28 mouse cellular contexts compared by ENCODE assay signal in the genomic region with DNA sequence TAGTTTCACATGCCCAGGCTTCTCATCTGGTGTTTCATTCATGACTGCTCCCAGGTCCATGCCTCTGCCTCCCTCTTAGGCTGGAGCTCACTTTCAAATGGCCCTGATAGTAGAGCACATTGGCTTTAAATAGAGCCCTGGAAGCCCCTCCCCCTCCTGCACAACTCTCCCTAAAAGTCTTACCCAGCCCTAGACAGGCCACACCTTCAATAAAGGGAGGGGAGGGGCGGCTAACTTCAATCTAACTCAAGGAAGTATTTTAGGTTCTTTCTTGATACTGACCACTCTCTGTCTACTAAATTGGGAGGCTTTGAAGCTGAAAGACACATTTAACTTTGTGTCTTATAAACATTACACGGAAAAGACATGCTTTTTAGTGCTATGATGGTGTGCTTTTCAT. TPM values are rescaled to one million over a fixed set of nuclear protein-coding genes. Genes with fewer than 3 reads are reported as not detected.
DNase-seq lines count a peak whose midpoint lies in the region; ATAC-seq and TF ChIP-seq lines count a peak whose summit lies in the region.
"Had no signal": no experiment of that assay in that cellular context is flagged by ENCODE, and none has a peak within 500 bp of the region (broad histone marks: within the 10 kb centered on the region; RNA-seq: fewer than 3 reads in every experiment).

A gene (minus strand): TSS at position 101 of the 400 bp plus-strand sequence.

- no peaks in the 10 kb centered on the region for H3K36me3 ChIP-seq in hindbrain, embryonic 11.5 days (ENCODE audit: control insufficient read depth, insufficient read depth, low read length)
- H3K36me3 ChIP-seq in hindbrain, embryonic 13.5 days: no peaks in the 10 kb centered on the region
- no peaks in the 10 kb centered on the region for H3K36me3 ChIP-seq in kidney, embryonic 16.5 days (ENCODE audit: insufficient read depth, low read length)
- no peaks in the 10 kb centered on the region for H3K36me3 ChIP-seq in lung, postnatal 0 days (ENCODE audit: insufficient read depth, low read length)
- H3K36me3 ChIP-seq in stomach, embryonic 15.5 days: no peaks in the 10 kb centered on the region
- H3K36me3 ChIP-seq: embryonic facial prominence, embryonic 15.5 days; forebrain, embryonic 10.5 days; heart, embryonic 13.5 days; hindbrain, embryonic 12.5 days had no signal

- DNase-seq in hindbrain, embryonic 11.5 days (ENCODE audit: low spot score): no peak
- DNase-seq in kidney, postnatal 14 days: no peak
- DNase-seq in lung, postnatal 10 days: peak; percentile 2
- DNase-seq in lung, postnatal 0 days (ENCODE audit: low spot score): no peak
- DNase-seq: adrenal gland, adult 2 months; adrenal gland, postnatal 25 days; cerebellum, adult 2 months; cerebellum, postnatal 14 days; embryo, embryonic 11 days; gastrocnemius, postnatal 36 days; heart, adult 11 months; heart, postnatal 36 days had no signal

- H3K9me3 ChIP-seq in hindbrain, embryonic 11.5 days (ENCODE audit: control insufficient read depth, low read length): no peaks in the 10 kb centered on the region
- no peaks in the 10 kb centered on the region for H3K9me3 ChIP-seq in hindbrain, embryonic 13.5 days
- no peaks in the 10 kb centered on the region for H3K9me3 ChIP-seq in kidney, embryonic 16.5 days (ENCODE audit: low read length)
- no peaks in the 10 kb centered on the region for H3K9me3 ChIP-seq in lung, postnatal 0 days (ENCODE audit: low read length)
- no peaks in the 10 kb centered on the region for H3K9me3 ChIP-seq in stomach, embryonic 15.5 days
- H3K9me3 ChIP-seq: embryonic facial prominence, embryonic 15.5 days; forebrain, embryonic 10.5 days; heart, embryonic 13.5 days; hindbrain, embryonic 12.5 days had no signal

- WGBS in hindbrain, embryonic 11.5 days: 82% methylated on average over 2 of the region's 2 CpGs
- 79% methylated on average over 2 of the region's 2 CpGs for WGBS in hindbrain, embryonic 13.5 days
- 67% methylated on average over 2 of the region's 2 CpGs for WGBS in kidney, embryonic 16.5 days
- 50% methylated on average over 2 of the region's 2 CpGs for WGBS in lung, postnatal 0 days
- 56% methylated on average over 2 of the region's 2 CpGs for WGBS in stomach, embryonic 15.5 days

- H3K27ac ChIP-seq in hindbrain, embryonic 11.5 days (ENCODE audit: low read depth, low read length): no peak within 1 kb of the TSS
- no peak within 1 kb of the TSS for H3K27ac ChIP-seq in hindbrain, embryonic 13.5 days
- peak within 1 kb of the TSS; percentile 1; the same call in 1 of the 2 replicates for H3K27ac ChIP-seq in kidney, embryonic 16.5 days (ENCODE audit: low read length)
- no peak within 1 kb of the TSS for H3K27ac ChIP-seq in lung, postnatal 0 days (ENCODE audit: low read length)
- H3K27ac ChIP-seq in stomach, embryonic 15.5 days: peak within 1 kb of the TSS; percentile 49; the same call in 1 of the 2 replicates
- H3K27ac ChIP-seq: embryonic facial prominence, embryonic 15.5 days; forebrain, embryonic 10.5 days; heart, embryonic 13.5 days; hindbrain, embryonic 12.5 days had no signal

- no peak within 1 kb of the TSS for H3K9ac ChIP-seq in hindbrain, embryonic 11.5 days (ENCODE audit: low read depth, low read length)
- no peak within 1 kb of the TSS for H3K9ac ChIP-seq in hindbrain, embryonic 13.5 days
- H3K9ac ChIP-seq in kidney, embryonic 16.5 days (replicated peaks; ENCODE audit: low read length): no peak within 1 kb of the TSS
- H3K9ac ChIP-seq in lung, postnatal 0 days (replicated peaks; ENCODE audit: low read depth): no peak within 1 kb of the TSS
- no peak within 1 kb of the TSS for H3K9ac ChIP-seq in stomach, embryonic 15.5 days
- H3K9ac ChIP-seq: embryonic facial prominence, embryonic 15.5 days; heart, embryonic 13.5 days; hindbrain, embryonic 12.5 days had no signal

- no peak within 1 kb of the TSS for H3K4me2 ChIP-seq in hindbrain, embryonic 11.5 days (replicated peaks; ENCODE audit: low read depth, low read length)
- no peak within 1 kb of the TSS for H3K4me2 ChIP-seq in hindbrain, embryonic 13.5 days
- no peak within 1 kb of the TSS for H3K4me2 ChIP-seq in kidney, embryonic 16.5 days (replicated peaks; ENCODE audit: low read depth, low read length)
- no peak within 1 kb of the TSS for H3K4me2 ChIP-seq in lung, postnatal 0 days (replicated peaks; ENCODE audit: low read depth, low read length)
- H3K4me2 ChIP-seq in stomach, embryonic 15.5 days: no peak within 1 kb of the TSS
- H3K4me2 ChIP-seq: embryonic facial prominence, embryonic 15.5 days; heart, embryonic 13.5 days; hindbrain, embryonic 12.5 days had no signal

- H3K4me1 ChIP-seq in hindbrain, embryonic 11.5 days (replicated peaks; ENCODE audit: control insufficient read depth, insufficient read depth, low read length): no peaks in the 10 kb centered on the region
- H3K4me1 ChIP-seq in hindbrain, embryonic 13.5 days (replicated peaks): no peaks in the 10 kb centered on the region
- no peaks in the 10 kb centered on the region for H3K4me1 ChIP-seq in kidney, embryonic 16.5 days (ENCODE audit: insufficient read depth, low read length)
- H3K4me1 ChIP-seq in lung, postnatal 0 days (ENCODE audit: insufficient read depth, low read depth, low read length): no peaks in the 10 kb centered on the region
- H3K4me1 ChIP-seq in stomach, embryonic 15.5 days: peaks cover 3% of the 10 kb centered on the region; the same call in 1 of the 2 replicates
- H3K4me1 ChIP-seq: embryonic facial prominence, embryonic 15.5 days; forebrain, embryonic 10.5 days; heart, embryonic 13.5 days; hindbrain, embryonic 12.5 days had no signal

- TF ChIP-seq EP300 in lung, postnatal 0 days (IDR thresholded peaks at IDR 0.05): no peak

- no peak for TF ChIP-seq CTCF in lung, postnatal 0 days (IDR thresholded peaks at IDR 0.05)

- no peaks in the 10 kb centered on the region for H3K27me3 ChIP-seq in hindbrain, embryonic 11.5 days (ENCODE audit: control insufficient read depth, insufficient read depth, low read length)
- 0 out of 2 replicates have a peak, but pooled peaks cover 3% of the 10 kb centered on the region for H3K27me3 ChIP-seq in hindbrain, embryonic 13.5 days
- H3K27me3 ChIP-seq in kidney, embryonic 16.5 days (ENCODE audit: insufficient read depth, low read length): no peaks in the 10 kb centered on the region
- no peaks in the 10 kb centered on the region for H3K27me3 ChIP-seq in lung, postnatal 0 days (replicated peaks; ENCODE audit: insufficient read depth, low read length)
- no peaks in the 10 kb centered on the region for H3K27me3 ChIP-seq in stomach, embryonic 15.5 days (replicated peaks)
- H3K27me3 ChIP-seq: embryonic facial prominence, embryonic 15.5 days; heart, embryonic 13.5 days; hindbrain, embryonic 12.5 days had no signal

- H3K4me3 ChIP-seq in hindbrain, embryonic 11.5 days (ENCODE audit: low read depth, low read length): no peak within 1 kb of the TSS
- no peak within 1 kb of the TSS for H3K4me3 ChIP-seq in hindbrain, embryonic 13.5 days
- no peak within 1 kb of the TSS for H3K4me3 ChIP-seq in kidney, embryonic 16.5 days (ENCODE audit: low read length)
- no peak within 1 kb of the TSS for H3K4me3 ChIP-seq in lung, postnatal 0 days (ENCODE audit: low read depth, low read length)
- H3K4me3 ChIP-seq in stomach, embryonic 15.5 days (replicated peaks): no peak within 1 kb of the TSS
- H3K4me3 ChIP-seq: embryonic facial prominence, embryonic 15.5 days; erythroblast, embryonic 14.5 days; forebrain, embryonic 10.5 days; heart, embryonic 13.5 days; hindbrain, embryonic 12.5 days had no signal

- ATAC-seq in hindbrain, embryonic 11.5 days (ENCODE audit: low FRiP score): 0 out of 2 replicates have a peak, but pooled peaks have one; percentile 22
- no peak for ATAC-seq in hindbrain, embryonic 13.5 days (ENCODE audit: low FRiP score)
- ATAC-seq in kidney, embryonic 16.5 days (ENCODE audit: low FRiP score, low TSS enrichment): no peak
- ATAC-seq in lung, postnatal 0 days: no peak
- no peak for ATAC-seq in stomach, embryonic 15.5 days (ENCODE audit: insufficient read depth, low FRiP score, low read depth)
- no peak for ATAC-seq in megakaryocyte progenitor cell, adult 5-6 weeks (replicated peaks; ENCODE audit: poor library complexity)
- ATAC-seq: activated CD4-positive, CD25-positive, alpha-beta regulatory T cell, adult 4 months; forebrain, embryonic 14.5 days had no signal

RNA-seq across cellular contexts. Expression of the gene that starts here (rescaled TPM):
- not detected in 2 replicates for polyA plus RNA-seq in hindbrain, embryonic 11.5 days (2014; fragmentation: Nextera tagmentation; extraction: Ambion mirVana)
- polyA plus RNA-seq in hindbrain, embryonic 13.5 days (2015; fragmentation: Nextera tagmentation; extraction: Ambion mirVana): 0.16 TPM in 1 of 2 replicates, not detected in the other
- 1.8 and 2.7 TPM in 2 replicates for polyA plus RNA-seq in kidney, embryonic 16.5 days (2015; fragmentation: Nextera tagmentation; extraction: Ambion mirVana)
- polyA plus RNA-seq in lung, postnatal 0 days (2015; fragmentation: Nextera tagmentation; extraction: Ambion mirVana): 0.13 TPM in 1 of 2 replicates, not detected in the other
- 0.60 and 0.61 TPM in 2 replicates for polyA plus RNA-seq in stomach, embryonic 15.5 days (2015; fragmentation: Nextera tagmentation; extraction: Ambion mirVana)
- not detected in 2 replicates for total RNA-seq in megakaryocyte progenitor cell, adult 5-6 weeks (2015)
- total RNA-seq in megakaryocyte progenitor cell, adult 5-6 weeks (2017): not detected in 2 replicates
- total RNA-seq: adrenal gland, adult 2 months; adrenal gland, postnatal 25 days; common myeloid progenitor, adult 5-6 weeks; gastrocnemius, adult 8-10 months; gastrocnemius, postnatal 36 days; heart, postnatal 36 days; MEL had no signal
- polyA plus RNA-seq: activated CD4-positive, CD25-positive, alpha-beta regulatory T cell, adult 4 months; adrenal gland, adult 2 months; C2C12; cerebellum, adult 2 months; embryonic facial prominence, embryonic 15.5 days; erythroblast, embryonic 14.5 days; forebrain, embryonic 10.5 days; forebrain, embryonic 14.5 days; heart, postnatal 0 days; hindbrain, embryonic 12.5 days had no signal

Comparison
In these comparisons a context has a peak if more than half of its experiments do, and no peak if none do; other contexts are left out.
1. Peak in ATAC-seq in hindbrain, embryonic 11.5 days; RNA of the gene not detected or under 1 TPM.
2. H3K27ac ChIP-seq: peak in kidney, embryonic 16.5 days (single experiment) and stomach, embryonic 15.5 days (single experiment); none in hindbrain, embryonic 11.5 days (single experiment), hindbrain, embryonic 13.5 days (single experiment) and lung, postnatal 0 days (single experiment).